Mouse (Mus musculus): ENCODE data around the gene Mrgpre. TPM values are rescaled to one million over a fixed set of nuclear protein-coding genes. Genes with fewer than 3 reads are reported as not detected.

The Mrgpre gene
- total and polyA plus RNA-seq, 3 experiments = not detected

- Histone ChIP-seq H3K36me3 (replicated peaks) (no peaks in the 10 kb centered on the region), H3K9me3 (replicated peaks) (no peaks in the 10 kb centered on the region), H3K27me3 (ENCODE audit: insufficient read depth, low read length) (peaks cover 40% of the 10 kb centered on the region), H3K4me1 (ENCODE audit: insufficient read depth, low read depth, low read length) (peaks cover 5% of the 10 kb centered on the region; the same call in 1 of the 2 replicates), H3K4me3 (ENCODE audit: low read depth, low read length) (no peak within 1 kb of the TSS)
- DNase-seq (ENCODE audit: low spot score) = no peak
- no peak for ATAC-seq (ENCODE audit: extremely low read depth, insufficient number of reproducible peaks, low FRiP score, poor library complexity, severe bottlenecking)
- TF ChIP-seq GATA2 (IDR thresholded peaks at IDR 0.05; ENCODE audit: borderline replicate concordance, low read depth, low read length) = no peak
- TF ChIP-seq TAL1 (conservative IDR thresholded peaks at IDR 0.05; ENCODE audit: low read depth, low read length) = no peak
- TF ChIP-seq POLR2AphosphoS5 (IDR thresholded peaks at IDR 0.05; ENCODE audit: insufficient replicate concordance, low read depth, low read length) = no peak
- TF ChIP-seq GATA1 (IDR thresholded peaks at IDR 0.05; ENCODE audit: borderline replicate concordance, low read length) = no peak
- no peak for TF ChIP-seq CTCF (IDR thresholded peaks at IDR 0.05; ENCODE audit: low read depth, low read length)
These were observed 27.9 kb downstream of the Mrgpre start, which contains the start of gene Osbpl5 for GRCm38 (mm10) chr7:143756125-143757026. TSS of gene Osbpl5 (minus strand) at chr7:143756985.

- Histone ChIP-seq H3K27me3 (ENCODE audit: insufficient read depth, low read length) (peaks cover 41% of the 10 kb centered on the region), H3K4me1 (ENCODE audit: insufficient read depth, low read depth, low read length) (peaks cover 5% of the 10 kb centered on the region; the same call in 1 of the 2 replicates), H3K4me3 (ENCODE audit: low read depth, low read length) (no peak overlapping the region), H3K9me3 (replicated peaks) (no peaks in the 10 kb centered on the region), H3K36me3 (replicated peaks) (no peaks in the 10 kb centered on the region)
- TF ChIP-seq GATA1 (IDR thresholded peaks at IDR 0.05; ENCODE audit: borderline replicate concordance, low read length) (no peak), CTCF (IDR thresholded peaks at IDR 0.05; ENCODE audit: low read depth, low read length) (no peak), TAL1 (conservative IDR thresholded peaks at IDR 0.05; ENCODE audit: low read depth, low read length) (no peak), POLR2AphosphoS5 (IDR thresholded peaks at IDR 0.05; ENCODE audit: insufficient replicate concordance, low read depth, low read length) (no peak), GATA2 (IDR thresholded peaks at IDR 0.05; ENCODE audit: borderline replicate concordance, low read depth, low read length) (no peak)
- DNase-seq (ENCODE audit: low spot score) = no peak
- no peak for ATAC-seq (ENCODE audit: extremely low read depth, insufficient number of reproducible peaks, low FRiP score, poor library complexity, severe bottlenecking)
These were observed 28.8 kb downstream of the Mrgpre start for GRCm38 (mm10) chr7:143755357-143756124.

GRCm38 (mm10) chr7:143753990-143754715, 30.1 kb downstream of the Mrgpre start:
- no peak for TF ChIP-seq POLR2AphosphoS5 (IDR thresholded peaks at IDR 0.05; ENCODE audit: insufficient replicate concordance, low read depth, low read length)
- TF ChIP-seq CTCF (IDR thresholded peaks at IDR 0.05; ENCODE audit: low read depth, low read length) = peak; percentile 60; the same call in 1 of the 2 replicates
- ATAC-seq (ENCODE audit: extremely low read depth, insufficient number of reproducible peaks, low FRiP score, poor library complexity, severe bottlenecking) = no peak
- peaks cover 45% of the 10 kb centered on the region for H3K27me3 ChIP-seq (ENCODE audit: insufficient read depth, low read length)

GRCm38 (mm10) chr7:143752606-143753005, 31.7 kb downstream of the Mrgpre start:
- peaks cover 49% of the 10 kb centered on the region for H3K27me3 ChIP-seq (ENCODE audit: insufficient read depth, low read length)
- H3K36me3 ChIP-seq (replicated peaks) = no peaks in the 10 kb centered on the region
- H3K9me3 ChIP-seq (replicated peaks) = no peaks in the 10 kb centered on the region
- TF ChIP-seq CTCF (IDR thresholded peaks at IDR 0.05; ENCODE audit: low read depth, low read length) = no peak
- TF ChIP-seq GATA1 (IDR thresholded peaks at IDR 0.05; ENCODE audit: borderline replicate concordance, low read length) = no peak
- no peak for TF ChIP-seq GATA2 (IDR thresholded peaks at IDR 0.05; ENCODE audit: borderline replicate concordance, low read depth, low read length)
- no peak for TF ChIP-seq POLR2AphosphoS5 (IDR thresholded peaks at IDR 0.05; ENCODE audit: insufficient replicate concordance, low read depth, low read length)
- ATAC-seq (ENCODE audit: extremely low read depth, insufficient number of reproducible peaks, low FRiP score, poor library complexity, severe bottlenecking) = no peak
- DNase-seq (ENCODE audit: low spot score) = no peak
- no peak overlapping the region for H3K4me3 ChIP-seq (ENCODE audit: low read depth, low read length)
- H3K4me1 ChIP-seq (ENCODE audit: insufficient read depth, low read depth, low read length) = peaks cover 5% of the 10 kb centered on the region; the same call in 1 of the 2 replicates

More at GRCm38 (mm10) chr7:143753990-143754715, 30.1 kb downstream of the Mrgpre start:
- Histone ChIP-seq H3K4me1 (ENCODE audit: insufficient read depth, low read depth, low read length) (peaks cover 5% of the 10 kb centered on the region; the same call in 1 of the 2 replicates), H3K9me3 (replicated peaks) (no peaks in the 10 kb centered on the region), H3K4me3 (ENCODE audit: low read depth, low read length) (no peak overlapping the region), H3K36me3 (replicated peaks) (no peaks in the 10 kb centered on the region)
- peak; percentile 20 for DNase-seq (ENCODE audit: low spot score)

- TF ChIP-seq CTCF (IDR thresholded peaks at IDR 0.05; ENCODE audit: low read depth, low read length) (no peak), GATA2 (IDR thresholded peaks at IDR 0.05; ENCODE audit: borderline replicate concordance, low read depth, low read length) (no peak), GATA1 (IDR thresholded peaks at IDR 0.05; ENCODE audit: borderline replicate concordance, low read length) (no peak), TAL1 (conservative IDR thresholded peaks at IDR 0.05; ENCODE audit: low read depth, low read length) (no peak), POLR2AphosphoS5 (IDR thresholded peaks at IDR 0.05; ENCODE audit: insufficient replicate concordance, low read depth, low read length) (no peak)
- no peaks in the 10 kb centered on the region for H3K9me3 ChIP-seq (replicated peaks)
- H3K27me3 ChIP-seq (ENCODE audit: insufficient read depth, low read length) = peaks cover 47% of the 10 kb centered on the region
- ATAC-seq (ENCODE audit: extremely low read depth, insufficient number of reproducible peaks, low FRiP score, poor library complexity, severe bottlenecking) (no peak), DNase-seq (ENCODE audit: low spot score) (no peak)
- H3K4me1 ChIP-seq (ENCODE audit: insufficient read depth, low read depth, low read length) = peaks cover 4% of the 10 kb centered on the region; the same call in 1 of the 2 replicates
- no peak overlapping the region; the same call in 1 of the 2 replicates for H3K4me3 ChIP-seq (ENCODE audit: low read depth, low read length)
- no peaks in the 10 kb centered on the region for H3K36me3 ChIP-seq (replicated peaks)
These were observed 32.2 kb downstream of the Mrgpre start for GRCm38 (mm10) chr7:143752056-143752455.
